Mouse (Mus musculus): ENCODE measurements around the gene Gm20914. TPM values are rescaled to one million over a fixed set of nuclear protein-coding genes. Genes with fewer than 3 reads are reported as not detected.
"Not testable (repeated sequence)": the region's sequence is repeated elsewhere in the genome, so short reads cannot be mapped to it uniquely, and the experiment has no call there.

Gene Gm20914
- not detected for total RNA-seq (2021)
- long read RNA-seq, experiment 1, result 0 reads
- long read RNA-seq, experiment 2, result 0 reads

- not testable (repeated sequence) for DNase-seq
Observed at GRCm38 (mm10) chrY:5725678-5726077, at the start of gene Gm20914. Gene Gm20914 (plus strand): TSS chrY:5725978.

Other genes with a start within 250 kb of the Gm20914 start
- gene Gm21854, start 69.0 kb upstream of the Gm20914 start, total RNA-seq (2021), result not detected
- not detected for gene Gm28171, start 67.4 kb downstream of the Gm20914 start, total RNA-seq (2021)
- gene Gm21778, start 216.5 kb downstream of the Gm20914 start, total RNA-seq (2021), result not detected

All from gastrocnemius, postnatal 10 days (tissue).